Mouse (Mus musculus) thymus, adult 2 months (tissue): ENCODE results near the gene Nell2.

ENCODE experiments used
- CTCF ChIP-seq: fragments of 200-500 bp; IDR thresholded peaks from 2 replicates; pipeline ENCODE4 v1.5.1; 2012; ENCODE audit warnings: mild to moderate bottlenecking, control low read depth, low read length, moderate library complexity, borderline replicate concordance; ENCODE audit not compliant: control insufficient read depth, poor library complexity, insufficient read depth; ENCODE audit errors: extremely low read depth
- POLR2A ChIP-seq: fragments of 200-500 bp; IDR thresholded peaks from 2 replicates; pipeline ENCODE4 v1.6.1; 2012; ENCODE audit warnings: mild to moderate bottlenecking, low read length, control low read depth, moderate library complexity; ENCODE audit not compliant: control insufficient read depth, poor library complexity, insufficient read depth; ENCODE audit errors: extremely low read depth

- TF ChIP-seq CTCF (no peak), POLR2A (no peak)
Observed at GRCm38 (mm10) chr15:95425085-95425484, 103.3 kb downstream of the Nell2 start.
